Mouse (Mus musculus) cortical plate, adult 2 months (tissue): ENCODE results near the gene Ssh1. TPM values are rescaled to one million over a fixed set of nuclear protein-coding genes. Genes with fewer than 3 reads are reported as not detected.
A peak's percentile ranks its signal among the peaks of the same experiment; 100 is the strongest.

Experiments
- H3K27ac ChIP-seq: fragments of 200-500 bp; 2 replicates; pipeline ENCODE4 v1.5.1; 2012; ENCODE audit warnings: low read length, control low read depth, inconsistent platforms; ENCODE audit not compliant: insufficient read depth
- H3K4me1 ChIP-seq: fragments of 200-500 bp; 2 replicates; pipeline ENCODE4 v1.6.1; 2011; ENCODE audit warnings: low read length; ENCODE audit not compliant: control insufficient read depth, insufficient read depth
- H3K4me3 ChIP-seq: fragments of 200-500 bp; 2 replicates; pipeline ENCODE4 v1.5.1; 2011; ENCODE audit warnings: mild to moderate bottlenecking, low read length, control low read depth; ENCODE audit not compliant: insufficient read depth
- CTCF ChIP-seq: fragments of 200-500 bp; IDR thresholded peaks from 2 replicates; pipeline ENCODE4 v1.5.1; 2011; ENCODE audit warnings: mild to moderate bottlenecking, control low read depth, low read length; ENCODE audit not compliant: insufficient read depth; ENCODE audit errors: extremely low read depth
- POLR2A ChIP-seq: fragments of 200-500 bp; IDR thresholded peaks from 2 replicates; pipeline ENCODE4 v1.6.1; 2011; ENCODE audit warnings: mild to moderate bottlenecking, low read length, control low read depth; ENCODE audit not compliant: insufficient read depth; ENCODE audit errors: extremely low read depth
- polyA plus RNA-seq: library from polyadenylated mRNA; depleted of rRNA; stranded (reverse); fragments of >200 nt; gene quantifications from 2 replicates; pipeline ENCODE4 v1.2.3, GENCODE M21; 2012

The Ssh1 gene
- polyA plus RNA-seq, 1 experiment = 10.3 TPM

DNA sequence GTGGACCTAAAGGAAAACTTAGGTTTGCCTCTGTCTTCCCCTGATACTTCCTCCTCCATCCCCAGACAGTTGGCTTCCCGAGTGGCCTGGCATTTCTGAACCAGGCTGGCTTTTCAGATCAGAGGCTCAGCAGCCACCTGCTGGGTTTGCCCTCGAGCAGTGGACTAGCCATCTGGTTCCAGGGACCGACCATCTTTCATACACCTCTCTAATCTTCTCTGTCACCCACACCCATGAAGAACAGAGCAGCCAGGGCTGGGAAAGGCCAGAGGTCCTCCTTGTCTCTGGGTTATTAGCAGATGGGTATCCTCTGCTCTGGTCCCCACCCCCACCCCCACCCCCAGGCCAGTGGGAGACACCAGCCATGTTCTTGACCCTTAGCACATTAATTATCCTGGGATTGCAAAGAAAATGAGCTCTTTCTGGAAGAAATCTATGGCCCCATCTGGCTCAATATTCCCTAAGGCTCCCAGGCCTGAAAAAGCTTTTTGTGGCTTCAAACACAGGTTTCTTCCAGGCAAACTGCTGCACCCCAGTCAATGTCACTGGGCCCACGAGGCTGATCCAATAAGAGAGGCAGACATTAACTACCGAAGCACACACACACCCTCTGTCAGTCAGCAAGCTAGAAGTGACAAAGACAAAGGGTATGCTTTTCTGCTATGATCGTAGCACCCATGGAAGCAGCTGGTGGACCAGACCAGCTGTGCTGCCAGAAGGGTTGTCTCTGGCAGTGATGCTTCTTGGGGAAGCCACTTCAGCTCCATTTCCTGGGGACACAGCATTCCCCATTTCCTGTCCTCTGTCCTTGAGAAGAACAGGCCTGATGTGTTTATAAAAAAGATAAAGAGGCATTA, 72.2 kb downstream of the Ssh1 start:
- no peak for TF ChIP-seq CTCF
- TF ChIP-seq POLR2A = no peak
- no peaks in the 10 kb centered on the region for H3K4me1 ChIP-seq
- no peak overlapping the region for H3K4me3 ChIP-seq
- H3K27ac ChIP-seq = no peak overlapping the region

GRCm38 (mm10) chr5:113919060-113919459, 74.6 kb downstream of the Ssh1 start:
- Histone ChIP-seq H3K4me3 (no peak overlapping the region), H3K27ac (no peak overlapping the region), H3K4me1 (no peaks in the 10 kb centered on the region)
- TF ChIP-seq POLR2A (no peak), CTCF (no peak)

DNA sequence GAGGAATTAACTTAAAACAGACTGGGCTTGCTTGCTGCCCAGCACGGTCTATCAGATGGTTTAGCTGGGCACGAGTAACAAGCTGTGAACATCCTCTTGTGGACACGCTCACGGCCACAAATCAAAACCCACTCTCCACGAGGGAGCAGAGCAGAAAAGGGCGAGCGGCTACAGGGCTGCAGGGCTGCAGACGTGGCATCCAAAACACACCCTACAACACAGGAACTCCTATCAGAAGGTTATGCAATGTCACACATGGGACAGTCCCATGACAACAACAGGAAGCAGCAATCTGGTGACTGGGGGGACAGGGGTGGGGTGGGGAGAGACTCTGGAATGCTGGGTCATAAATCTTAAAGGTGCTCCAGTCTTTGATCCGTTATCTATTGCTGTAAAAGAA, 75.0 kb downstream of the Ssh1 start:
- no peak overlapping the region for H3K4me3 ChIP-seq
- no peaks in the 10 kb centered on the region for H3K4me1 ChIP-seq
- TF ChIP-seq CTCF = no peak
- no peak for TF ChIP-seq POLR2A
- H3K27ac ChIP-seq = no peak overlapping the region

DNA sequence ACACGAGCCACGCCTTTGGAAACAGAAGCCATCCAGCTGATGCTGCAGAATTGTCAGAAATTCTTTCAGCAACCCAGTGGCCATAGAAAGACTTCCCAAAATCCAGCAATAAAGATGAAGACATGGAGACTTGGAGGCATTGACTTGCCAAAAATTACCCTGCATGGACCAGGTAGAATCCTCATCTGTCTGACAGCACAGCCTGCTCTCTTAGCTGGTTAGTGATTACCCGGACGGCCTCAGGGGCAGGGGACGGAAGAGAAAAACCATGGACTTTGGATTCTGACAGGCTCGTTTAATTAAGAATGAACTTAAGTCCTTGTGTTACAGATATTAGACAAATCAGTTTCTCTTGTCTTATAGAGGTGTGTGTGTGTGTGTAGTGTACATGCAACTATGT, 83.0 kb downstream of the Ssh1 start:
- Histone ChIP-seq H3K4me3 (no peak overlapping the region), H3K27ac (no peak overlapping the region), H3K4me1 (peaks cover 2% of the 10 kb centered on the region; the same call in 1 of the 2 replicates)
- TF ChIP-seq POLR2A = no peak
- TF ChIP-seq CTCF = no peak

GRCm38 (mm10) chr5:113910065-113910701, 83.5 kb downstream of the Ssh1 start:
- H3K27ac ChIP-seq = no peak overlapping the region
- no peak overlapping the region for H3K4me3 ChIP-seq
- H3K4me1 ChIP-seq = peaks cover 2% of the 10 kb centered on the region; the same call in 1 of the 2 replicates
- TF ChIP-seq CTCF = no peak
- no peak for TF ChIP-seq POLR2A

- H3K4me3 ChIP-seq = peak within 1 kb of the TSS; percentile 45
- H3K4me1 ChIP-seq = peaks cover 4% of the 10 kb centered on the region; the same call in 1 of the 2 replicates
- peak within 1 kb of the TSS; percentile 91 for H3K27ac ChIP-seq
- TF ChIP-seq CTCF (peak; percentile 60), POLR2A (no peak)
Measured at GRCm38 (mm10) chr5:113908592-113909441, 84.9 kb downstream of the Ssh1 start, which contains the start of gene Coro1c. Gene Coro1c (minus strand): TSS chr5:113908758.

- TF ChIP-seq CTCF (no peak), POLR2A (no peak)
- peaks cover 4% of the 10 kb centered on the region; the same call in 1 of the 2 replicates for H3K4me1 ChIP-seq
- H3K4me3 ChIP-seq = peak overlapping the region; percentile 45
- peak overlapping the region; percentile 91 for H3K27ac ChIP-seq
Measured at GRCm38 (mm10) chr5:113907786-113908567, 85.7 kb downstream of the Ssh1 start.

DNA sequence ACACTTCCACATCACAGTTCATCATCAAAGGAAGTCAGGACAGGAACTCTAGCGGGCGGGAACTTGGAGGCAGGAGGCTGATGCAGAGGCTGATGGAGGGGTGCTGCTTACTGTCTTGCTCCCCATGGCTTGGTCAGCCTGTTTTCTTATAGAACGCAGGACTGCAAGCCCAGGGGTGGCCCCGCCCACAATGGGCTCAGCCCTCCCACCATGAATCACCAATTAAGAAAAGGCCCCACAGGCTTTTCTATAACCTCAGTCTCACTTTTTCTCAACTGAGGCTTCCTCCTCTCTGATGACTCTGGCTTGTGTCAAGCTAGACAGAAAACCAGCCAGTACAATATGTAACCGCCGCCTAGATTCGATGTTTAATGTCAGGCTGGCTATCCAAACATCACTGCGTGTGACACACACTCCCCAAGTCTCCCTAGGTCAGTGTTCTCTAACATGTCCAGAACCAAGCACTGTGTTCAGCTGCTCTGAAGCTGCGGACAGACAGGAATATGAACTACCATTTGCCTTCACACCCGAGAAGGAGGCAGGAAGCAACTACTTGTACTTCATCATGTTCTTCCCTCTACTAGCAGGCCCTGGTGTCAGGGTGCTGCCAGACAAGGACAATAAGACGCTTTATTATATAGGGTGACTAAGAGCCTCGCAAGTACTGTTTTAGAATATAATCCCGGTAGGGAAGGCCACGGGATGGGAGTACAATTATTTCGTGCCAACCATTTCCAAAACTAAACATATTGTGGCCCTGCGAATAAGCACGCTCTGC, 86.5 kb downstream of the Ssh1 start:
- no peak for TF ChIP-seq CTCF
- TF ChIP-seq POLR2A = no peak
- peaks cover 4% of the 10 kb centered on the region; the same call in 1 of the 2 replicates for H3K4me1 ChIP-seq

More for the DNA sequence above, 86.5 kb downstream of the Ssh1 start:
- Histone ChIP-seq H3K27ac (0 out of 2 replicates have a peak overlapping the region, but pooled peaks have one; percentile 91), H3K4me3 (peak overlapping the region; percentile 45)
